Mouse (Mus musculus): ENCODE measurements around the gene Prss53. TPM values are rescaled to one million over a fixed set of nuclear protein-coding genes. Genes with fewer than 3 reads are reported as not detected.

Prss53 gene
- polyA plus RNA-seq, 1 experiment: not detected

DNA sequence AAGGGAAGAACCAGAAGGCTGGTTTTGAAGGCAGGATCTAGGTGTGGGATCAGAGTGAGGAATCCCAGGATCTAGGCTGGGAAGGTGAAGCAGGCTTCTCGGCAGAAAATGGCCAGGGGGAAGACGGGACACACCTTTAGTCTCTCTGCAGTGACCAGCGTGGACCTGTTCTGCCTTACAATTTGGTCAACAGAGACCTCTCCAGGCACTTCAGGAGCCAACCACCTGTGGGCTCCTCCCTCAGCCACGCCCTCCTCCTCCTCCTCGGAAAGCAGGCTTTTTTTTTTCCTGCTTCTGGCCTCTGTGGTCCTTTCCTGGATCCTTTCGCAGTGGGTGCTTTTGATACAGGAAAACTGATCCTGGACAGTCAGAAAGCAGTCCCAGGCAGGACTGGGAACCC lies 39.2 kb upstream of the Prss53 start, which contains the start of gene Prss8:
TSS of gene Prss8 (minus strand) at position 182 of the 400 bp plus-strand sequence.
- Histone ChIP-seq H3K27ac (ENCODE audit: insufficient read depth, low read depth, low read length) (no peak within 1 kb of the TSS), H3K4me1 (ENCODE audit: control insufficient read depth, insufficient read depth, low read length) (peaks cover 14% of the 10 kb centered on the region), H3K4me3 (ENCODE audit: insufficient read depth, low read depth, low read length) (no peak within 1 kb of the TSS)
- TF ChIP-seq CTCF (IDR thresholded peaks at IDR 0.05; ENCODE audit: insufficient read depth, low read depth, low read length): no peak
- no peak for TF ChIP-seq POLR2A (IDR thresholded peaks at IDR 0.05; ENCODE audit: insufficient read depth, low read depth, low read length)
- WGBS: 34% methylated on average over 6 of the region's 6 CpGs

GRCm38 (mm10) chr7:127928596-127928995 lies 37.8 kb upstream of the Prss53 start:
- peaks cover 14% of the 10 kb centered on the region for H3K4me1 ChIP-seq (ENCODE audit: control insufficient read depth, insufficient read depth, low read length)
- no peak overlapping the region for H3K27ac ChIP-seq (ENCODE audit: insufficient read depth, low read depth, low read length)
- TF ChIP-seq POLR2A (IDR thresholded peaks at IDR 0.05; ENCODE audit: insufficient read depth, low read depth, low read length): no peak
- no peak for TF ChIP-seq CTCF (IDR thresholded peaks at IDR 0.05; ENCODE audit: insufficient read depth, low read depth, low read length)
- no peak overlapping the region for H3K4me3 ChIP-seq (ENCODE audit: insufficient read depth, low read depth, low read length)
- WGBS: 62% methylated on average over 5 of the region's 5 CpGs

DNA sequence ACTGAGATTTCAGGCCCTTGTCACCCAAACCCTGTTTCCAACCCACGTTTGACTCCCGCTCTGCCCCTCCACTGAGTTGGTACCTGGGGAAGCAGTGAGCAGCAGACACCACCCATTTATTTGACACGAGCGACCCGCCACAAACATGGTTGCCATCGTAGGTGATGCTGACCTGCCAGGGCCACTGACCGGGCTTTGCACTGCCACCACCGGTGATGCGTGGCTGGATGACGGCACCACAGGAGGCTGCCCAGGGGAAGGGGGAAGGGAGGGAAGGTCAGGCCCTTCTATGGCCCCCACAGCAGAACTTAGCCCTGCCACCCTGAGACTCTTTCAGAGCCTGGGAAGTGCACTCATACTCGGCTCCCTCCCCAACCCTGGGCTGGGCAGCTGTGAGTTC lies 37.0 kb upstream of the Prss53 start:
- no peak for TF ChIP-seq CTCF (IDR thresholded peaks at IDR 0.05; ENCODE audit: insufficient read depth, low read depth, low read length)
- TF ChIP-seq POLR2A (IDR thresholded peaks at IDR 0.05; ENCODE audit: insufficient read depth, low read depth, low read length): no peak

DNA sequence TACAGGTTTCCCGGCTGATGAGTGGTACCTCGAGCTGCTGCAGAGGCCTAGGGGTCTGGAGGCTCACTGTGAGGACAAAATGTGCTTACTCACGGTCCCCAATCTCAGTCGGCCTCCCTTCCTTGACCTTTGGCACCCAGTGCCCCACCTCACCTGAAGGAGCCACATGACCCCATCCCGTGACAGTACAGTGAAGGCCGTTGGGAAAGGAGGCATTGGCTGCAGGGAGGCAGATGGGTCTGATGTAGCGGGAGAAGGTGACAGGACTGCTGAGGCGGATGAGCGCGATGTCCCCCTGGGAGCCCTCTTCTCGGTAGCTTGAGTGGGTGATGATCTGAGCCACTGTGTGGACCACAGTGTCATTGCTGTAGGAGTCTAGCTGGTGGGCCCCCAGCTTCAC lies 36.1 kb upstream of the Prss53 start:
- Histone ChIP-seq H3K27ac (ENCODE audit: insufficient read depth, low read depth, low read length) (no peak overlapping the region), H3K4me1 (ENCODE audit: control insufficient read depth, insufficient read depth, low read length) (peaks cover 5% of the 10 kb centered on the region; the same call in 1 of the 2 replicates), H3K4me3 (ENCODE audit: insufficient read depth, low read depth, low read length) (no peak overlapping the region)
- TF ChIP-seq POLR2A (IDR thresholded peaks at IDR 0.05; ENCODE audit: insufficient read depth, low read depth, low read length): no peak
- TF ChIP-seq CTCF (IDR thresholded peaks at IDR 0.05; ENCODE audit: insufficient read depth, low read depth, low read length): no peak
- 86% methylated on average over 11 of the region's 11 CpGs for WGBS

More for the DNA sequence above, 37.0 kb upstream of the Prss53 start:
- Histone ChIP-seq H3K27ac (ENCODE audit: insufficient read depth, low read depth, low read length) (no peak overlapping the region), H3K4me3 (ENCODE audit: insufficient read depth, low read depth, low read length) (no peak overlapping the region), H3K4me1 (ENCODE audit: control insufficient read depth, insufficient read depth, low read length) (peaks cover 12% of the 10 kb centered on the region)
- 85% methylated on average over 11 of the region's 11 CpGs for WGBS

GRCm38 (mm10) chr7:127926066-127926465 lies 35.3 kb upstream of the Prss53 start:
- WGBS: 86% methylated on average over 8 of the region's 8 CpGs

DNA sequence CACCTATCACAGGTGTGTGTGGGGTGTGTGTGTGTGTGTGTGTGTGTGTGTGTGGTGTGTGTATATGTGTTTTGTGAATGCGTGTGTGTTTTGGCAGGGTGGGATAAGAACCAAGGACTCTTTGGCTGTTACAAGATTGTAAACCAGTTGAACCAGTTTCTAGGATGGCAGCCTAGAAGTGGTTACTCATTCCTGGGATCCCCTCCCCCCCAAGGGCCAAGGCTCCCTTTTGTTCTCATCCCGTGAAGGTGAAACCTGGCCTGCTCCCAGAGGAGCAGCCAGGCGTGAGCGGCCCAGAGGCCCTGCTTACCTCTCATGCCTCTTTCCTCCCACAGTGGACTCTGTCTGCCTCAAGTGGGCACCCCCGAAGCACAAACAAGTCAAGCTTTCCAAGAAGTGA lies 34.5 kb upstream of the Prss53 start:
- 62% methylated on average over 5 of the region's 5 CpGs for WGBS
- Histone ChIP-seq H3K27ac (ENCODE audit: insufficient read depth, low read depth, low read length) (no peak overlapping the region), H3K4me1 (ENCODE audit: control insufficient read depth, insufficient read depth, low read length) (no peaks in the 10 kb centered on the region), H3K4me3 (ENCODE audit: insufficient read depth, low read depth, low read length) (no peak overlapping the region)
- TF ChIP-seq POLR2A (IDR thresholded peaks at IDR 0.05; ENCODE audit: insufficient read depth, low read depth, low read length): no peak

More at GRCm38 (mm10) chr7:127926066-127926465, 35.3 kb upstream of the Prss53 start:
- Histone ChIP-seq H3K27ac (ENCODE audit: insufficient read depth, low read depth, low read length) (no peak overlapping the region), H3K4me1 (ENCODE audit: control insufficient read depth, insufficient read depth, low read length) (no peaks in the 10 kb centered on the region), H3K4me3 (ENCODE audit: insufficient read depth, low read depth, low read length) (no peak overlapping the region)
- TF ChIP-seq POLR2A (IDR thresholded peaks at IDR 0.05; ENCODE audit: insufficient read depth, low read depth, low read length): no peak
- no peak for TF ChIP-seq CTCF (IDR thresholded peaks at IDR 0.05; ENCODE audit: insufficient read depth, low read depth, low read length)

DNA sequence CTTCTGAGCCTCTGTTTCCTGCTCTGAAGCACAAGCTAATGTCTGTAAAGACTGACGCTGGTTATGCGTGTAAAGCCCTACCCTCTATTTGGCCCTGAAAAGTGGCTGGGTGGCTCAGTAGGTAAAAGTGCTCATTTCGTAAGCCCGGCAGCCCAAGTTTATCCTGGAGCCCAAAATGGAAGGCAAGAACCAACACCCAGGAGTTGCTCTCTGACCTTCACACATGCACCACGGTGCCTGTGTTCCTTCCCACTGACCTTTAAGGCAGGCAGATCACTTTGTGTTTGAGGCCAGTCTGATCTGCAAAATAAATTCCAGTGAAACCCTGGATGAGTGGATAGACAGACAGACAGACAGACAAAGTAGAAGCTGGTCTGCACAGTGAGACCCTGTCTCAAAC lies 32.9 kb upstream of the Prss53 start:
- 86% methylated on average over 5 of the region's 5 CpGs for WGBS

GRCm38 (mm10) chr7:127922451-127923275 lies 31.9 kb upstream of the Prss53 start:
- Histone ChIP-seq H3K4me3 (ENCODE audit: insufficient read depth, low read depth, low read length) (no peak overlapping the region), H3K27ac (ENCODE audit: insufficient read depth, low read depth, low read length) (no peak overlapping the region), H3K4me1 (ENCODE audit: control insufficient read depth, insufficient read depth, low read length) (no peaks in the 10 kb centered on the region)
- WGBS: 78% methylated on average over 6 of the region's 6 CpGs
- TF ChIP-seq CTCF (IDR thresholded peaks at IDR 0.05; ENCODE audit: insufficient read depth, low read depth, low read length): no peak
- no peak for TF ChIP-seq POLR2A (IDR thresholded peaks at IDR 0.05; ENCODE audit: insufficient read depth, low read depth, low read length)

More for the DNA sequence above, 32.9 kb upstream of the Prss53 start:
- Histone ChIP-seq H3K4me3 (ENCODE audit: insufficient read depth, low read depth, low read length) (no peak overlapping the region), H3K27ac (ENCODE audit: insufficient read depth, low read depth, low read length) (no peak overlapping the region), H3K4me1 (ENCODE audit: control insufficient read depth, insufficient read depth, low read length) (no peaks in the 10 kb centered on the region)
- TF ChIP-seq CTCF (IDR thresholded peaks at IDR 0.05; ENCODE audit: insufficient read depth, low read depth, low read length) (no peak), POLR2A (IDR thresholded peaks at IDR 0.05; ENCODE audit: insufficient read depth, low read depth, low read length) (no peak)

GRCm38 (mm10) chr7:127921516-127921915 lies 30.7 kb upstream of the Prss53 start:
- no peak for TF ChIP-seq CTCF (IDR thresholded peaks at IDR 0.05; ENCODE audit: insufficient read depth, low read depth, low read length)
- no peak for TF ChIP-seq POLR2A (IDR thresholded peaks at IDR 0.05; ENCODE audit: insufficient read depth, low read depth, low read length)
- Histone ChIP-seq H3K4me1 (ENCODE audit: control insufficient read depth, insufficient read depth, low read length) (no peaks in the 10 kb centered on the region), H3K27ac (ENCODE audit: insufficient read depth, low read depth, low read length) (no peak overlapping the region), H3K4me3 (ENCODE audit: insufficient read depth, low read depth, low read length) (no peak overlapping the region)
- 62% methylated on average over 8 of the region's 8 CpGs for WGBS

Measured in olfactory bulb, adult 2 months (tissue).